Mouse (Mus musculus): ENCODE results near the gene Six5. TPM values are rescaled to one million over a fixed set of nuclear protein-coding genes. Genes with fewer than 3 reads are reported as not detected.
A peak's percentile ranks its signal among the peaks of the same experiment; 100 is the strongest.

Gene Six5
- 0.23 and 0.34 TPM in 2 replicates for polyA plus RNA-seq (2012)

DNA sequence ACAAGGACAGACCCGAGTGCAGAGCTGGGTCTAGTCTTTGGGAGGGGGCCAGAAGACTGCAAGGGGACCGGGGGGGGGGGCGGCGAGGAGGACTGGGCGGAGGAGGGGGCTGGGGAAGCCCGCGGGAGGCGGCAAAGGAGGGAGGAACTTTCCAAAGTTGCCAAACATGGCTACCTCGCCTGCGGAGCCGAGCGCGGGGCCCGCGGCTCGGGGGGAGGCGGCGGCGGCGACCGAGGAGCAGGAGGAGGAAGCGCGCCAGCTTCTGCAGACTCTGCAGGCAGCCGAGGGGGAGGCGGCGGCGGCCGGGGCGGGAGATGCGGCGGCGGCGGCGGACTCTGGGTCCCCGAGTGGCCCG is at the start of gene Six5:
Gene Six5, plus strand, starts transcription at position 124 of the 355 bp plus-strand sequence.
- H3K27me3 ChIP-seq (ENCODE audit: control insufficient read depth), result peaks cover 61% of the 10 kb centered on the region
- H3K9me3 ChIP-seq (ENCODE audit: control insufficient read depth, low read length), result no peaks in the 10 kb centered on the region
- peak within 1 kb of the TSS; percentile 74 for H3K4me3 ChIP-seq (replicated peaks)
- peaks cover 58% of the 10 kb centered on the region for H3K4me1 ChIP-seq (ENCODE audit: control insufficient read depth)
- TF ChIP-seq GATA1 (IDR thresholded peaks at IDR 0.05; ENCODE audit: low read length) (no peak), TAL1 (IDR thresholded peaks at IDR 0.05; ENCODE audit: low read length) (no peak)
- H3K36me3 ChIP-seq (ENCODE audit: control insufficient read depth), result peaks cover 5% of the 10 kb centered on the region

DNA sequence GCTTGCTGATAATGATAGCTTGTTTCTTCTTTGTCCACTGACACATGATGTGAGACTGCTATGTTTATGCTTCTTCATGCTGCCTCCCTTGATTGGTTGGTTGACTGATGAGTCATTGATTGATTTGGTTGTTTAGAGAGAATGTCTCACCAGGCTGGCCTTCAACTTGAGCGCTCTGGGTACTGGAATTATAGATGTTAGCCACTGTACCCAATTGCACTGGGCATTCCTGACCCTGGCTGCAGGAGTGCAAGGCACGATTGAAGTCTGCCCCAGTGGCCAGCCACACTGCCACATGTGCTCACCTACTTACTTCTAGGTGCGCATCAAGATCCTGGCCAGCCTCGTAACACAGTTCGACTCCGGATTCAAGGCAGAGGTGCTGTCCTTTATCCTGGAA is 49.8 kb upstream of the Six5 start:
- Histone ChIP-seq H3K9me3 (ENCODE audit: control insufficient read depth, low read length) (no peaks in the 10 kb centered on the region), H3K27me3 (ENCODE audit: control insufficient read depth) (no peaks in the 10 kb centered on the region), H3K4me1 (ENCODE audit: control insufficient read depth) (no peaks in the 10 kb centered on the region), H3K36me3 (ENCODE audit: control insufficient read depth) (peaks cover 99% of the 10 kb centered on the region), H3K4me3 (replicated peaks) (no peak overlapping the region)
- TF ChIP-seq TAL1 (IDR thresholded peaks at IDR 0.05; ENCODE audit: low read length), result no peak
- TF ChIP-seq GATA1 (IDR thresholded peaks at IDR 0.05; ENCODE audit: low read length), result no peak

DNA sequence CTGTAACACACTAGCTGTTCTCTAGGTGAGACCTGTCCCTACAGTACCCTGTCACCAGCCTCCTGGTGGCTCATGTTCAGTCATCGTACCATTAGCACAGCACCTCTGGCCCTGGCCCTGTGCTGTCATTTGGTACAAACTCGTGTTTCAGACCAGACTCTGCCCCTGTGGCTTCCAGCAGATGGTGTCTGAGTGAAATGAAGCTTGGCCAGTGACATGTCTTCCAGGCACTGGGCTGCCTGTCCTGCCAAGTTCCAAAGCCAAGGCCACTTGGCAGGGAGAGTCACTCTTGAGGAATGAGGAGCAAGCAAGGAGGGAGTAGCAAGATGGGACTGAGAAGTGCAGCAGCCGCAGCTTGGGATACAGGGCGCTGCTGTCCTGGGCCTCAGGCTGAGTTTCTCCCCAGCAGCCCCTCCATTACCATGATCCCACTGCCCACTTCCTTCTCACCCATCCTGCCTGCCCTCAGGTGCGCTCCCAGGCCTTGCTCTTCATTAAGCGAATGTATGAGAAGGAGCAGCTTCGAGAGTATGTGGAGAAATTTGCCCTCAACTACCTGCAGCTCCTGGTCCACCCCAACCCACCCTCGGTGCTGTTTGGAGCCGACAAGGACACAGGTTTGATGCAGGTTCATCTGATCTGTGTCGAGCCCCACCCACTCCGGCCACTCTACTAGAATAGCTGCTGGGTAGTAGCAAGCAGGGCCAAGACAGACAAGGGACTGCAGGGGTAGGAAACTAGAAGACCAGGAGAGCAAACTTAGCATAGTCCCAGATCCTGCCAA is 47.9 kb upstream of the Six5 start:
- Histone ChIP-seq H3K4me3 (replicated peaks) (no peak overlapping the region), H3K27me3 (ENCODE audit: control insufficient read depth) (no peaks in the 10 kb centered on the region), H3K36me3 (ENCODE audit: control insufficient read depth) (peaks cover 99% of the 10 kb centered on the region), H3K9me3 (ENCODE audit: control insufficient read depth, low read length) (no peaks in the 10 kb centered on the region), H3K4me1 (ENCODE audit: control insufficient read depth) (no peaks in the 10 kb centered on the region)
- no peak for TF ChIP-seq GATA1 (IDR thresholded peaks at IDR 0.05; ENCODE audit: low read length)
- no peak for TF ChIP-seq TAL1 (IDR thresholded peaks at IDR 0.05; ENCODE audit: low read length)

DNA sequence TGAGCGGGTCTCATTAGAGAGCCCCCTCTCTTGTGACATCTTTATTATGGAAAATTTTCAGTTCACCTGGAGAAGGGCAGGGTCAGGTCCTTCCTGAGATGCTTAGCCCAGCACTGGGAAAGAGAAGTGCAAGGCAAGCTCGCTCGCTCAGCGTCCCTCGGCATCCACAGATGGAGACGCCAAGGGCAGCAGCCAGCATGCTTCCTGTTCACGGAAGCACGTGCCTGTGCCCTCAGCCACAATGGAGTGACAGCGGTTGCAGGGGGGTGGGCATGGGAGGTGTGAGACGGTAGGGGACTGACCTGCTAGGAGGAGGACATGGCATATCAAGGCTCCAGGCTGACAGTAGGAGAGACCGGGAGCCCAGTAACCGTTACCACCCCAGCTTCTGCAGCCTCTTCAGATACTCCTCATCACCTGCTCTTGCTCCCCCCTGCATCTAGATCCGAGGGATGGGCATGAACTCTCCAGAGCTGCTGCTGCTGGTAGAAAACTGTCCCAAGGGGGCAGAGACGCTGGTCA is 46.3 kb upstream of the Six5 start:
- no peaks in the 10 kb centered on the region for H3K4me1 ChIP-seq (ENCODE audit: control insufficient read depth)
- H3K27me3 ChIP-seq (ENCODE audit: control insufficient read depth), result no peaks in the 10 kb centered on the region
- no peaks in the 10 kb centered on the region for H3K9me3 ChIP-seq (ENCODE audit: control insufficient read depth, low read length)
- peaks cover 99% of the 10 kb centered on the region for H3K36me3 ChIP-seq (ENCODE audit: control insufficient read depth)
- TF ChIP-seq GATA1 (IDR thresholded peaks at IDR 0.05; ENCODE audit: low read length) (no peak), TAL1 (IDR thresholded peaks at IDR 0.05; ENCODE audit: low read length) (no peak)
- H3K4me3 ChIP-seq (replicated peaks), result no peak overlapping the region

DNA sequence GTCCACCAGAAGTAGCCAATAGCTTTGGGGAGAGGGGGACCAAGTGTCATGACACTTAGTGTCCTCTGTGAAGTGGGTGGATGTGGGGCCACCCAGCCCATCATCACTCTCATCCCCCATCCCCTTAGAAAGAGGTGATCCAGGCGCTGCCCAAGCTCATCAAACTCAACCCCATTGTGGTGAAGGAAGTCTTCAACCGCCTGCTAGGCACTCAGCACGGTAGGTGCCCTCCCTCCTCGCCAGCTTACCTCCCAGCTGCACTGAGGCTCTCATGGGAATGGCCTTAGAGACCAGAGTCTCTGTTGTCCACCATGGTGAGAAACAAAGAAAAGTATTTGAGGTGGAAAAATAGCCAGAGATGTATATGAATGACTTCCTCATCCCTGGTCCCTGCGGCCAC is 45.1 kb upstream of the Six5 start:
- no peaks in the 10 kb centered on the region for H3K9me3 ChIP-seq (ENCODE audit: control insufficient read depth, low read length)
- TF ChIP-seq TAL1 (IDR thresholded peaks at IDR 0.05; ENCODE audit: low read length), result no peak
- no peak for TF ChIP-seq GATA1 (IDR thresholded peaks at IDR 0.05; ENCODE audit: low read length)
- no peaks in the 10 kb centered on the region for H3K27me3 ChIP-seq (ENCODE audit: control insufficient read depth)
- H3K36me3 ChIP-seq (ENCODE audit: control insufficient read depth), result peaks cover 98% of the 10 kb centered on the region
- H3K4me3 ChIP-seq (replicated peaks), result no peak overlapping the region
- no peaks in the 10 kb centered on the region for H3K4me1 ChIP-seq (ENCODE audit: control insufficient read depth)

DNA sequence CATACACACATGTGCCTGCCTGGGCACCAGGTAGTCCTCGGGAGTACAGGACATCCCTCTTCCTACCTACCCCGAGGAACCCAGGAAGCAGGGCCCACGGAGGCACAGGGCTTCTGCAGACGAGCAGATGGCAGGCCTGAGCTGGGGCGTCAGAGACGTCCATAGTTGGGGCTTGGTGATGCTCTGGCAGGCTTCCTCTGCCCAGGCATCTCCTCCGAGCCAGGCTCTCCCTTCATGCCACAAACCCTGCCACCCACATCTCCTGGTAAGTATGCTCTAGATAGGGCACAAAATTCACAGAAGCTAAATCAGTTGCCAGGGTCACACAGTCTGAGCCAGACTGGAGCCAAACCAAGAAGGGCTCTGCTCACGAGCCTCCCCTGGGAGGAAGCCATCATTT is 44.2 kb upstream of the Six5 start:
- Histone ChIP-seq H3K36me3 (ENCODE audit: control insufficient read depth) (peaks cover 98% of the 10 kb centered on the region), H3K27me3 (ENCODE audit: control insufficient read depth) (no peaks in the 10 kb centered on the region), H3K4me1 (ENCODE audit: control insufficient read depth) (no peaks in the 10 kb centered on the region), H3K4me3 (replicated peaks) (no peak overlapping the region), H3K9me3 (ENCODE audit: control insufficient read depth, low read length) (no peaks in the 10 kb centered on the region)
- no peak for TF ChIP-seq GATA1 (IDR thresholded peaks at IDR 0.05; ENCODE audit: low read length)
- no peak for TF ChIP-seq TAL1 (IDR thresholded peaks at IDR 0.05; ENCODE audit: low read length)

DNA sequence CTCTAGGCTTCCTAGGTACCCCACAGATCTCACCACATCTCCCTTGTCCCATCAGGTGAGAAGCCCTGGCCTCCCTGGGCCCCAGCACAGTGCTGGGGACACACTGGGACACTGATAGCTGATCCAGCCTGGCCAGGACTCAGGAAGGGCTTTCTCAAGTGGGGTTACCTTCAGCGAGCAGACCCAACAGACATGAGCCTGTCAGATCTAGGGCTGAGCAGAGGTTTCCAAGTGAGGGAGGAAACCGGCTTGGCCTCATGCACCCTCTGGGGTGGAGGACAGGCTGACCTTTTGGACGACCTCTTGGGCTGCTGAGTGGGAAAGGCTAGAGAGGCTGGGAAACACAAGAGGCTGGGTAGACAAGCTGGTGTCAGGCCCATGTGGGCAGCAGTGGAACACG is 43.2 kb upstream of the Six5 start:
- Histone ChIP-seq H3K4me1 (ENCODE audit: control insufficient read depth) (no peaks in the 10 kb centered on the region), H3K27me3 (ENCODE audit: control insufficient read depth) (no peaks in the 10 kb centered on the region), H3K9me3 (ENCODE audit: control insufficient read depth, low read length) (no peaks in the 10 kb centered on the region), H3K4me3 (replicated peaks) (no peak overlapping the region), H3K36me3 (ENCODE audit: control insufficient read depth) (peaks cover 90% of the 10 kb centered on the region)
- TF ChIP-seq TAL1 (IDR thresholded peaks at IDR 0.05; ENCODE audit: low read length), result no peak

DNA sequence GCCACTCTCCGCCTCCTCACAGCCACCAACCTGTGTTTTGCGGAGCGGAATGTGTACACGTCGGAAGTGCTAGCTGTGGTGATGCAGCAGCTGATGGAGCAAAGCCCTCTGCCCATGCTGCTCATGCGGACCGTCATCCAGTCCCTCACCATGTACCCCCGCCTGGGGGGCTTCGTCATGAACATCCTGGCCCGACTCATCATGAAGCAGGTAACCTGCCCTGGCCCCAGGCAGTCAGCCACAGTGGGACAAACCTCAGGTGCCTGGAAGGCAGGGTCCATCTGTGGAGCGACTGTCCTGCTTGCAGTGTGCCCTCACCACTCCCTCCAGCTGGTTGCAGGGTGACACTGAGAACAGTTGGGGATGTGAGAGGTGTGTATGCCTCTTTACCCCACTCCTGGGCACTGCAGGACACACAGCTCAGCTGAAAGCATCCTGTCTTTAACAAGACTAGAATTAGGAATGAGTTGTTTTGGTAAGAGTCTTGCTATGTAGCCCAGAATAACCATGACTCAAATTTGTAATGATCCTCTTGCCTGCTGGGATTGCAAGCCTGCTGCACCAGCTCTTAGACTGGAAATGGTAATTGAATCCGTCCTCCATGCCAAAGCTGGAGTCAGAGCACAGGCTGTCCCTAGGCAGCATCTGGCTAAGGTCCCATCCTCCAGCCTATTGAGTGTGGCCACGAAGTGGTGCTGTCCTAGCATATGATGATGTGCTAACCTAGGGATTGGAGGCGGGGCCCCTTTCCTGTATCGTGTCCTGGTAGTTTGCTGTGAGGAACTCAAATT is 41.9 kb upstream of the Six5 start:
- H3K9me3 ChIP-seq (ENCODE audit: control insufficient read depth, low read length), result no peaks in the 10 kb centered on the region
- TF ChIP-seq GATA1 (IDR thresholded peaks at IDR 0.05; ENCODE audit: low read length) (no peak), TAL1 (IDR thresholded peaks at IDR 0.05; ENCODE audit: low read length) (no peak)
- no peaks in the 10 kb centered on the region for H3K4me1 ChIP-seq (ENCODE audit: control insufficient read depth)
- H3K27me3 ChIP-seq (ENCODE audit: control insufficient read depth), result no peaks in the 10 kb centered on the region
- peaks cover 76% of the 10 kb centered on the region for H3K36me3 ChIP-seq (ENCODE audit: control insufficient read depth)
- no peak overlapping the region for H3K4me3 ChIP-seq (replicated peaks)

DNA sequence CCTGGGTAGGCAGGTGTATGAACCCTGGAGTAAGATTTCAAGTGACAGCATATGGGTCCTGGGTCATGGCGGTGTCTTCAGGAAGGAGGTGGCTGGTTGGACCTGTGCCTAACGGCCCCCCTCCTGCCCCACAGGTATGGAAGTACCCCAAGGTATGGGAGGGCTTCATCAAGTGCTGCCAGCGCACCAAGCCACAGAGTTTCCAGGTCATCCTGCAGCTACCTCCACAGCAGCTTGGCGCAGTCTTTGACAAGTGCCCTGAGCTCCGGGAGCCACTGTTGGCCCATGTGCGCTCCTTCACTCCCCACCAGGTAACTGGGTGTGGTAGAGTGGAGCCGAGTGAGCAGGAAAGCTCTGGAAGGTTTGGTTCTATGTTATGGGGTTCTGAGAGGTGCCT is 41.3 kb upstream of the Six5 start:
- peaks cover 70% of the 10 kb centered on the region for H3K36me3 ChIP-seq (ENCODE audit: control insufficient read depth)
- no peaks in the 10 kb centered on the region for H3K9me3 ChIP-seq (ENCODE audit: control insufficient read depth, low read length)
- TF ChIP-seq GATA1 (IDR thresholded peaks at IDR 0.05; ENCODE audit: low read length) (no peak), TAL1 (IDR thresholded peaks at IDR 0.05; ENCODE audit: low read length) (no peak)
- no peaks in the 10 kb centered on the region for H3K27me3 ChIP-seq (ENCODE audit: control insufficient read depth)
- no peaks in the 10 kb centered on the region for H3K4me1 ChIP-seq (ENCODE audit: control insufficient read depth)
- H3K4me3 ChIP-seq (replicated peaks), result no peak overlapping the region
